ENCODE assay signal across 11 mouse cellular contexts in the genomic region with DNA sequence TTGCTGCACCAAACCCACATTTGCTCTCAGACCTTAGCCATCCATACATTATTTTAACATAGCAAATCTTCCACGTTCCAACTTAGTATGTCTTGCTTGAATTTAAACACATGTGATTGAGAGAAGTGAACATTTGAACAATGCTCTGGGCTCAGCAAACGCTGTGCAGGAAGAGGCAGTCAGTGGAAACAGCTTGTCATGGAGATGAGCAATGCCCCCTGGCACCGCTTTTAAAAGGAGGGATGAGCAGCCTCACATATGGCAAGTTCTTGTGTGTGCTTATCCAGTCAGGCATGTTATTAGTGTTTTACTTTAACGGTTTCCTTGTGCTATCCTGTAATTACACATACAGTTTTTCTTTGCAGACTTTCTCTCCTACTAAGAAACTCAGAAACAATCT. TPM values are rescaled to one million over a fixed set of nuclear protein-coding genes. Genes with fewer than 3 reads are reported as not detected.
DNase-seq lines count a peak whose midpoint lies in the region; ATAC-seq lines count a peak whose summit lies in the region.
"Had no signal": no experiment of that assay in that cellular context is flagged by ENCODE, and none has a peak within 500 bp of the region (broad histone marks: within the 10 kb centered on the region; RNA-seq: fewer than 3 reads in every experiment).

No protein-coding gene starts in this region.

- H3K4me3 ChIP-seq in hindbrain, embryonic 13.5 days = no peak overlapping the region
- no peak overlapping the region for H3K4me3 ChIP-seq in hindbrain, embryonic 11.5 days (ENCODE audit: low read depth, low read length)
- no peak overlapping the region for H3K4me3 ChIP-seq in neural tube, embryonic 13.5 days
- H3K4me3 ChIP-seq: liver, embryonic 13.5 days had no signal

- H3K4me2 ChIP-seq in hindbrain, embryonic 13.5 days = no peak overlapping the region
- H3K4me2 ChIP-seq in hindbrain, embryonic 11.5 days (replicated peaks; ENCODE audit: low read depth, low read length) = no peak overlapping the region
- no peak overlapping the region for H3K4me2 ChIP-seq in neural tube, embryonic 13.5 days
- H3K4me2 ChIP-seq: liver, embryonic 13.5 days had no signal

- WGBS in hindbrain, embryonic 13.5 days = 30% methylated on average over 4 of the region's 4 CpGs
- WGBS in hindbrain, embryonic 11.5 days = 60% methylated on average over 4 of the region's 4 CpGs
- WGBS in neural tube, embryonic 13.5 days = 37% methylated on average over 4 of the region's 4 CpGs

- H3K27ac ChIP-seq in hindbrain, embryonic 13.5 days = peak overlapping the region; percentile 23; the same call in 1 of the 2 replicates
- no peak overlapping the region for H3K27ac ChIP-seq in hindbrain, embryonic 11.5 days (ENCODE audit: low read depth, low read length)
- no peak overlapping the region; the same call in 1 of the 2 replicates for H3K27ac ChIP-seq in neural tube, embryonic 13.5 days (replicated peaks)
- H3K27ac ChIP-seq: liver, embryonic 13.5 days had no signal

- DNase-seq in hindbrain, embryonic 11.5 days (ENCODE audit: low spot score) = no peak
- no peak for DNase-seq in neural tube, embryonic 10.5 days (ENCODE audit: extremely low spot score, low spot score)
- peak; percentile 62 to 73 for DNase-seq in cerebellum, postnatal 14 days
- DNase-seq in embryo, embryonic 10.5 days (ENCODE audit: low spot score) = no peak
- DNase-seq: gastrocnemius, postnatal 36 days; kidney, postnatal 10 days; liver, embryonic 13.5 days; lung, postnatal 14 days had no signal

- no peak overlapping the region for H3K9ac ChIP-seq in hindbrain, embryonic 13.5 days
- H3K9ac ChIP-seq in hindbrain, embryonic 11.5 days (ENCODE audit: low read depth, low read length) = no peak overlapping the region
- no peak overlapping the region for H3K9ac ChIP-seq in neural tube, embryonic 13.5 days
- H3K9ac ChIP-seq: liver, embryonic 13.5 days had no signal

- H3K4me1 ChIP-seq in hindbrain, embryonic 13.5 days (replicated peaks) = peaks cover 31% of the 10 kb centered on the region
- H3K4me1 ChIP-seq in hindbrain, embryonic 11.5 days (replicated peaks; ENCODE audit: control insufficient read depth, insufficient read depth, low read length) = no peaks in the 10 kb centered on the region
- peaks cover 46% of the 10 kb centered on the region for H3K4me1 ChIP-seq in neural tube, embryonic 13.5 days (replicated peaks)
- H3K4me1 ChIP-seq: liver, embryonic 13.5 days had no signal

- H3K27me3 ChIP-seq in hindbrain, embryonic 13.5 days = no peaks in the 10 kb centered on the region
- no peaks in the 10 kb centered on the region for H3K27me3 ChIP-seq in hindbrain, embryonic 11.5 days (ENCODE audit: control insufficient read depth, insufficient read depth, low read length)
- H3K27me3 ChIP-seq in neural tube, embryonic 13.5 days = no peaks in the 10 kb centered on the region
- H3K27me3 ChIP-seq: liver, embryonic 13.5 days had no signal

- peak; percentile 61; the same call in 1 of the 2 replicates for ATAC-seq in hindbrain, embryonic 13.5 days (ENCODE audit: low FRiP score)
- ATAC-seq in hindbrain, embryonic 11.5 days (ENCODE audit: low FRiP score) = no peak
- ATAC-seq in neural tube, embryonic 13.5 days (ENCODE audit: low read depth) = peak; percentile 41; the same call in 1 of the 2 replicates
- ATAC-seq in megakaryocyte progenitor cell, adult 5-6 weeks (replicated peaks; ENCODE audit: poor library complexity) = no peak

- no peaks in the 10 kb centered on the region for H3K36me3 ChIP-seq in hindbrain, embryonic 13.5 days
- no peaks in the 10 kb centered on the region for H3K36me3 ChIP-seq in hindbrain, embryonic 11.5 days (ENCODE audit: control insufficient read depth, insufficient read depth, low read length)
- no peaks in the 10 kb centered on the region for H3K36me3 ChIP-seq in neural tube, embryonic 13.5 days
- H3K36me3 ChIP-seq: liver, embryonic 13.5 days had no signal

- no peaks in the 10 kb centered on the region for H3K9me3 ChIP-seq in hindbrain, embryonic 13.5 days
- no peaks in the 10 kb centered on the region for H3K9me3 ChIP-seq in hindbrain, embryonic 11.5 days (ENCODE audit: control insufficient read depth, low read length)
- H3K9me3 ChIP-seq in neural tube, embryonic 13.5 days = no peaks in the 10 kb centered on the region
- H3K9me3 ChIP-seq: liver, embryonic 13.5 days had no signal

RNA-seq across cellular contexts. Expression of a gene that starts 46.4 kb away (rescaled TPM):
- 442 and 445 TPM in 2 replicates for polyA plus RNA-seq in hindbrain, embryonic 13.5 days (2015; fragmentation: Nextera tagmentation; extraction: Ambion mirVana)
- polyA plus RNA-seq in hindbrain, embryonic 11.5 days (2014; fragmentation: Nextera tagmentation; extraction: Ambion mirVana) = 198 and 228 TPM in 2 replicates
- 356 and 402 TPM in 2 replicates for polyA plus RNA-seq in neural tube, embryonic 13.5 days (2015; fragmentation: Nextera tagmentation; extraction: Ambion mirVana)
- 0.12 TPM in 1 of 2 replicates, not detected in the other for total RNA-seq in megakaryocyte progenitor cell, adult 5-6 weeks (2015)
- total RNA-seq in megakaryocyte progenitor cell, adult 5-6 weeks (2017) = not detected in 2 replicates

Comparison
In these comparisons a context has a peak if more than half of its experiments do, and no peak if none do; other contexts are left out.
1. ATAC-seq: peak in hindbrain, embryonic 13.5 days (single experiment) and neural tube, embryonic 13.5 days (single experiment); none in hindbrain, embryonic 11.5 days (single experiment) and megakaryocyte progenitor cell, adult 5-6 weeks (single experiment).
2. DNase-seq: peak in cerebellum, postnatal 14 days (2 of 2); none in hindbrain, embryonic 11.5 days (single experiment), neural tube, embryonic 10.5 days (single experiment) and embryo, embryonic 10.5 days (single experiment).